Mouse (Mus musculus) lung, postnatal 0 days (tissue): ENCODE data around the gene Gars.

ENCODE experiments used
- CTCF ChIP-seq: IDR thresholded peaks from 2 replicates; pipeline ENCODE4 v1.5.1; 2016; ENCODE audit warnings: antibody characterized with exemption, mild to moderate bottlenecking
- EP300 ChIP-seq: IDR thresholded peaks from 2 replicates; pipeline ENCODE4 v1.6.1; 2016; ENCODE audit warnings: antibody characterized with exemption, mild to moderate bottlenecking, control low read depth

DNA sequence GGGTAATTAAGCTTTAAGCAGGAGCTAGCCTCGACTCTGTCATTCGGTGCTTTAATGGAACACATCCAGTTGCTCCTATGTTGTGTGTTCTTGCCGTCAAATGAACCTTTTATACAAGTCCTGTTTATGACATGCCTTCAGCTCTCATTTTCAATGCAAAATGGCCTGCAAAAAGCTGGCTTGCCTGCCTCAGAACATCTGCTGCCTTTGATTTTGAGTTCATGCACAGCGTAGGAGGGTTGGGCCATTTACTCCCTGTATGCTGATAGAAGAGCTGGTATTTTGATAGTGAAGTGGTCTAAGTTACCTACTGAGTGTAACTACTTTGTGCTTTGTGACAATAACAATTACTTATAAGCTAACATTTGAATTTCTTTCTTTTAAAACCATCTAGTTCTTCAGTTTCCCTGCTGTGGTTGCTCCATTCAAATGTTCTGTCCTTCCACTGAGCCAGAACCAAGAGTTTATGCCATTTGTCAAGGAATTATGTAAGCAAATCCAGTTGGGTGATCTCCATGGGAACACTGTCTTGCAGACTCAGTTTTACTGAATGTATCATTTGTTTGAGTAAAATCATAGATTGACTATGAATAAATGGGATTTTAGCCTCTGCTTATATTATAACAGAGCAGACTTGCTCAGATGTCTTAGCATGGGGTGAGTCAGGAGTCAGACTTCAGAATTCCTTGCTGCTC is 38.9 kb downstream of the Gars start:
- TF ChIP-seq CTCF (no peak), EP300 (no peak)
